Mouse (Mus musculus) Muller cell, postnatal 12 days (primary cell): ENCODE measurements around the gene Tgfbr3.

Experiments used
- DNase-seq: peaks from one replicate; pipeline ENCODE4 v3.0.0-alpha.2; 2015; ENCODE audit errors: inconsistent ontology term

The Tgfbr3 gene

DNA sequence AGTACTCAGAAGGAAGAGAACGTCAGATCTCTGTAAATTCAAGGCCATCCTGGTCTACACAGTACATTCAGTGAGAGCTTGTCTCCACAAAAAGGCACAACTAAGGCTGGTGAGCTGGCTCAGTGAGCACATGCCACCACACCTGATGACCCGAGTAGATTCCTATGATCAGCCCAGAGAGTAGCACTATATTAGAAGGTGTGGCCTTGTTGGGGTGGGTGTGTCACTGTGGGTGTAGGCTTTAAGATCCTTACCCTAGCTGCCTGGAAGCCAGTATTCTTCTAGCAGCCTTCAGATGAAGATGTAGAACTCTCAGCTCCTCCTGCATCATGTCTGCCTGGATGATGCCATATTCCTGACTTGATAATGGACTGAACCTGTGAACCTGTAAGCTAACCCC is 115.9 kb downstream of the Tgfbr3 start:
- DNase-seq: no peak

- DNase-seq: no peak
Observed at GRCm38 (mm10) chr5:107171861-107172260, 117.6 kb downstream of the Tgfbr3 start.

DNA sequence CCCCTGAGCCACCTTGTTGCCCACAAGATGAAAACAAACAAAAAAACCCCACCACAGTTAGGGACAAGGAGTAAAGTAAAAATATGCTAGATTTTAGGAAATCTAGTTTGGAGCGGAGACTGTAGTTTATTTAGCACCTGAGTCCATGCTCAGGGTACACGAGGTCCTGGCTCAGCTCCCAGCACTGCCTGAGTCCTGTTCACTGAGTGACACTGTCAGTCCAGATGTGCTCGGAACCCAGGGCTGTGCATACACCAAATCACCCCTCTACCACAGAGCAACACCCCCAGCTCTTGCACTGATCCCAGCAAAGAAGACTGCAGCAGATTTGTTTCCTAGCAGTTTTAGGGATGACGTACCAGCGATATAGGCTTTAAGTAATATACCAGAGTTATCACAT is 119.6 kb downstream of the Tgfbr3 start:
- DNase-seq: no peak

DNA sequence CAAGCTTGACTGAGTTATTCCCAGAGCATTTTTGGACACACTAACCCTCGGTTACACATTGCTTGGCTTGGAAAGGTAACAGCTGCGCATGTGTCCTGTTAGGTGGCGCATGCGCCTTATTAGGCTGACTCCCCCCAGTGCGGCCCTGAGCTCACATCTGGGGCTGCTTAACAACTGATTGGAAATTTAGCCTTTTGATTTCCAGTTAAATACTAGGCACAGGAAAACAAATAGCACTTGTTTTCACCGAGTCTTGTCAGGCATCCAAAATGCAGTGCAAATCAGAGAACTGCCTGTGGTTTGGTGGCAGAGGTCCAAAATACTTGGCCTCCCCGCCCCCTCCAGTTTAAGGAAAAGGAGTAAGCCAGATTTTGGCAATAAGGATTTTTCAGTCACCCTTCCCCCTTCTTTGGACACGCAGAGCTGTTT is 121.5 kb downstream of the Tgfbr3 start:
- DNase-seq: peak; percentile 91

GRCm38 (mm10) chr5:107167373-107167772 is 122.1 kb downstream of the Tgfbr3 start:
- peak; percentile 89 for DNase-seq

DNA sequence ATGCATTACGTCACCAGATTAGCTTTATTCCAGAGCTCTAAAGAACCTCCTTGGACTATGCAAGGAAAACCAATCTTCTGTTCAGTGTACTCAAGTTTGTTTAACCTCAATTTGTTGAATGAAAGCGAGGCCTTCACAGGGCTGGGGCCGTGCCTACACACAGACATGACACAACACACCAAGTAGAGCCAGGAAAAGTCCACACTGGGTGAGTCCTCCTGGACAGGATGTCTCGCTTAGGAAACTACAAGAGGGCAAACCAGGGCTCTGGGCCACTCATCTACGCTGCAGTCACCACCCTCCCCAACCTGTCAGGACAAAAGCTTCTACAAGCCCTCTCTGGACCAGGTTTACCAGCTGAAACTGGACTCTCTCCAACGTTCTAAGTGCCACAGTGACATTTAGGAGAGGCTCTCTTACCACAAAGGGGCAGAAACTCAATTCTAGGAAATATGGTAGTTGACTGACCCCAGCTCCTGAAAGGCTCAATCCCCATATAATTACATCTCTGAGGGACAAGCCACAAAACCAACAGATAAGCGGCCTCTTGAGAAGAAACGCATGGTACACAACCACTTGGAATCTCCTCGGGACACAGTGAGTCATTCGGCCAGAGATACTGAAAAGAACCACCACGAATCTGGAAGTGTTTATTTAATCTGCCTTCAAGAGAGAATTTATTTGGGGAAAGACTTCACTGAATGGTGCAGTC is 122.6 kb downstream of the Tgfbr3 start:
- no peak for DNase-seq

DNA sequence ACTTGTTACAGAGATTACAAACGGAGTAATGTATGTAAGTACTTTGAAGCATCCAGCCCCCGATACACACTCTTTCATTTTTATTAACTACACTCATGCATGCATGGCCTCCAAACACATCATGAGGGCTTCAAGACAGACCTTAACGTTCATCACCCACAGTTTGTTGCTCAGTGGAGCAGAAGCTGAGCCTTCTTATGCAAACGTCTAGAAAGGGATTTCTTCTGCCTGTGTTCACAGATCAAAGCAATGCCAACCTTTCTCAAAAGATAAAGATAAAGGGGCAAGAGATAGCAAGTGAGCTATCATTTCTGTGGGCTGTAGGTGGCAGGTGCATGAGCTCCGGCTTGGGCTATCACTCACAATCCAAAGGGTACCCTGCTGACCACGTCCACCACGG is 123.7 kb downstream of the Tgfbr3 start:
- DNase-seq: no peak

DNA sequence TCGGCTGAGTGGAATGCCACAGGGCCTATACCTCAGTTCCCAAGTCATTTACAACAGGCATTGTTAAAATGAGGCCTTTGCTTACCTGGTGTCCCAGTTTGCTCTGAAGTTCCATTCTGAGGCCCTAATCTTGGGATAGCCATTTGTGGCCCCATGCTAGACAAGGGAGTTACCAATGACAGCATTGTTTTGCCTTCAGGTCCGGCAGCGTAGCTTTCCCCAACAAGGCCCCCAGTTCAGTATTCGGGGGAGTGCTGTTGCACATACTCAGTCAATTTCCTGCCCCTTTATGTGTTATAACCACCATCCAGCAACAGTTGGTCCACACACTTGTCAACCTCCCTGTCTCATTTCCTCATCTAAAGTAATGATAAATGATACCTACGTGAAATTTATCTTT is 124.2 kb downstream of the Tgfbr3 start:
- DNase-seq: no peak

DNA sequence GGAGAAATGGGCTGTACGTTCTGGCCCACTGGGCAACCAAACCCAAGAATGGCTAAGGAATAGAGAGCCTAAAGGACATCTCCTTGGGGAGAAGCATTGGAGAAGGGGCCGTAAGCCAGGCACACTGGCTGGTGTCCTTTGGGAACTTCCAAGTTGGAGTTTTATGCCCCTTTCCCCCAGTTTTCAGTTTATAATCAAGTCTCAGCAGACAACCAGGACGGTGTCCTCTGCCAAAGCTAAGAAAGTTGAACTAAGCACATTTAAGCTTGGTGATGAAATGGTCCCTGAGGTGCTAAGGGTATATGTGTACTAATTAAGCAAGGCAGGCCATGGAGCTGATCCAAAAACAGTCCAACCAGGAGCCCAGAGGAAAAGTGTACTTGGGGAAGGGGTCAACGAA is 124.6 kb downstream of the Tgfbr3 start:
- no peak for DNase-seq

GRCm38 (mm10) chr5:107164146-107164545 is 125.3 kb downstream of the Tgfbr3 start:
- no peak for DNase-seq

DNA sequence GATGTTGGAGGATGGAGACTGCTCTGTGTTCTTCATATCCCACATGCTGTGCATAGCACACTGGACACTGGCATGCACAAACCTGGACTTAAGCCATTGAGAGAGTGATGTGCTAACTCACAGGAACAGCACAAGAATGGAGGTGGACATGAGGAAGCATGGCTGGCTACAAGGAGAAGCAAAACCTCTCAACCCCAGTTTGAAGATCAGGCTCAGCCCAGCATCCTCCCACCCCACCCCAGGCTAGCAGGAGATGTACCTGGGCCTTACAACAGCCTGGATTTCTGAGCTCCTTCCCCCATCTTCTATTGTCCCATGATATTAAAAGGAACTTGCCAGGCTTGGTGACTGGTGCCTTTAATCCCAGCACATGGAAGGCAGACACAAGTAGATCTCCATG is 126.1 kb downstream of the Tgfbr3 start:
- no peak for DNase-seq

DNA sequence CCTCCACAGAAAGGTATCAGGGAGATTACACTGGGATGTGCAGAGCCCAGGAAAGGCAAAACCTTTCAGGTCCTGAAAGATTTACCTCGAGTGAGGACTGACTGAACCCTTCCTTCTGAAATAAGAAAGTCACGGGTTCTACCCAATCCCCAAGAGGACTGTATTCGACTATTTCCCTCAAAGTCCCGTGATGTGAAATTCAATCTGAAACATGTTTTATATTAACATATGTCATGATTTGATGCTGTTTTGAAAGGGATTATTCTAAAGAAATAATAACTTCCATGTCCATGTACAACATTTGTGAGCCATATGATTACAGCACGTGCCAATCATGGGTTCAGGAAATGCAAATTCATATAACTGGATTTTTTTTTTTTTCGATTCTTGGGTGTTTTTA is 126.6 kb downstream of the Tgfbr3 start:
- no peak for DNase-seq

- DNase-seq: no peak
Observed at GRCm38 (mm10) chr5:107162319-107162718, 127.1 kb downstream of the Tgfbr3 start.

GRCm38 (mm10) chr5:107159914-107160890 is 129.2 kb downstream of the Tgfbr3 start:
- no peak for DNase-seq

DNA sequence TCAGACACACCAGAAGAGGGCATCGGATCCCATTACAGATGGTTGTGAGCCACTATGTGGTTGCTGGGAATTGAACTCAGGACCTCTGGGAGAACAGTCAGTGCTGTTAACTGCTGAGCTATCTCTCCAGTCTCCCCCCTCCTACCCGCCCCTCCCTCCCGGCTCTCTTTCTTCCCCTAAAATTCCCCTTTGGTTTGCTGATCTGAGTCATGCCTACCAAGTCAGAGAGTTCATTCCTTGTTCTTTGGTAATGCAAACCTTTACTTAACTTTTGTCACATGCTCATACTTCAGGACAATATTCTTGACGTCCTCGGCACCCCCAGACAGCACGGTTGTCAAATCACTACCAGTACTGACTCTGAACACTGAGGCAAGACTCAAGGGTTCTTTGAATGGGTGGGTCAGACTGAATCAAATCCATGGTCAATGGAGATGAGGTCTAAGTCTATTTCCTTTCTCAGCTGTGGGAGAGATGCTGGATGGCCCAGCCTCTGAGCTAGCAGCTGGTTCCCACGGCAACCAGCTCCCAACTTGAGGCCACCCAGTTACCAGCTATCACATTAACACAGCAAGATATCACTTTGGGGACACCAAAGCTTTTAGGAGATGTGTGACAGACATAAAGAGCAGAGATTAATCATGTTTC is 130.8 kb downstream of the Tgfbr3 start:
- DNase-seq: no peak

DNA sequence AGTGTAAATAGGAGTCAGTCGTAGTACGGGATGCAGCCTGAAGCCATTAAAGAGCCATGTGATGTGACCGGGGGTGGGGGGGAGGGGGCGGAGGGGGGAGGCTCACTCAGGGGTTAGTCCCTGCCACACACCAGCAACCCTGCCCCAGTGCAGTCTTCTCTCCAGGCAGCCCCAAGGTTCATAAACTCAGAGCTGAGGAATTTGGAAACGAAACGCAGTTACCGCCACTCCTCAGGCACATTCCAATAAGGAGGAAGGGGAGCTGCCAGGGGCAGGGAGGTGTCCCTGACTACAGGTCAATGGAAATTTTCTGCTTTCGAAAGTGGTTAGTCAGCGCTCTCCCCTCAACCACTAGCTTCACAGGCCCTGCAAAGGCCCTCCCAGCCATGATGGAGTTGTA is 132.0 kb downstream of the Tgfbr3 start:
- DNase-seq: peak; percentile 11

GRCm38 (mm10) chr5:107156096-107156495 is 133.3 kb downstream of the Tgfbr3 start:
- no peak for DNase-seq

GRCm38 (mm10) chr5:107152989-107153388 is 136.4 kb downstream of the Tgfbr3 start:
- no peak for DNase-seq

- DNase-seq: no peak
Observed at GRCm38 (mm10) chr5:107151320-107151719, 138.1 kb downstream of the Tgfbr3 start.

DNA sequence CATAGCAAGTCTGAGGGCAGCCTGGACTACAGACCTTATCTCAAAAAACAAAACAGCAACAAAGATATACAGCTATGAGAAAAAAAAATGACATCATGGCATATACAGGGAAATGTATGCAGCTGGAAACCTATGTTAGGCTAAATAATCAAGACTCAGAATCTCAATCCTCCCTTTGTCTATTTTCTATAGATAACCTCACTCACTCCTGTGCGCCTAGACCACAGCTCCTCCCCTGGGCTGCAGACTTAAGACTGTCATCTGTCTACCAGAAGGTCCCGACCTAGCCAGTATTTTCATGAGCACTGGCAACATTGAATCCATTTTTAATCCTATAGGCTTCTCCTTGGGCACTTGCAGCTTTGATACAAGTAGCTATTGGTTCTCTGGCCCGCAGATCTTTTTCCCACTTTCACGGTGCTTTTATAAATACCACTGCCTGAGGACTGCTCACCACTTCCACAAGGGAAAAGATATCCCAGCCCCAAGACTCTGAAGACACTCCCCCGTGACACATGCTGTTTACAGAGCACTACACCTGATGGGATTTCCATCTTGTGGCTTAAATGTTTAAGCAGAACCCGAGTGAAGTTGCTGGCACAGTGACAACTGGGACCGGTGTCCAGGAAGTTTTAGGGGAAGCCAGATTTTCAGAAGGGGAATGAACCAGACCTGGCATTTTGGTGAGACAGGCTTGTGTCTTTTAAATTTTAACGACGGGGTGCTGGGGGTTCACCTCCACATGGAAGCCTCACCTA is 138.7 kb downstream of the Tgfbr3 start:
- DNase-seq: no peak

DNA sequence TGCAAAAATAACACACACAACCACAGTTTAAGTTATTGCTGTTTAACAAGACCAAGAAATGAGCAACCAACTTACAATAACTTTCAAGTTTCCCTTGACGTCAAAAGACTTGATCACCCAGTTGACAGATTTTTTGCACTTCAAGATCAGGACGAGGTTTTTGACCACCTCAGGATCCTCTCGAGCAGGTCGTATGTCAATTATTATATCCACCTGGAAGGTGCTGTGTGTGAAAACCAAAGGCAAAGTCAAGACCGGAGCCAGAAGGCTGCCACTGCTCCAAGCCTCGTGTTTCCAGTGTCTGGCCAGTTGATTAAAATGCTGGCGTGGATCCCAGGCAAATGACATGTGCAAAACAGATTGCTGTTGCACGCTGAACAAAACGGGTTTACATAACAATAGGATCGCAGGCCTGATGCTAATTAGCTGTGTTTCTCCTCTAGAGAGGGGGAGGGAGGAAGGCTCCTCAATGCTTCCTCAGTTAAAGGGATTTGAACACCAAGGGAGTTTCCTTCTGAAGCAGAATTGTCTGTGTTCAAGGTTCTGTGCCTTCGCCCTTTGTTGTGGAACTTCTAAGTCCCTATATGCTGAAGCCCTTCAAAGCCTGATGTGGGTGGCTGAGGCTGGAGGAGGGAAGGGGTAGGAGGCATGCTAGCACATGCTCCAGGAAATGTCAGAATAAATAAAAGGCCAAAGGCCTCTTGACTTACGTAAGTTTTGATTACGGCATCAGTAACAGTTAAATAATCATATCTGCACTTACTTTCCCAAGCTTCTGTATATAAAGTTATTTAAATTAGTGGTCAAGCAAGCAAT is 141.3 kb downstream of the Tgfbr3 start:
- DNase-seq: peak; percentile 80
